Mouse (Mus musculus): ENCODE data around the gene Tspan15. TPM values are rescaled to one million over a fixed set of nuclear protein-coding genes. Genes with fewer than 3 reads are reported as not detected.

Tspan15 gene
- total RNA-seq, 2 experiments from 2014 or later = 7.9 to 9.0 TPM

DNA sequence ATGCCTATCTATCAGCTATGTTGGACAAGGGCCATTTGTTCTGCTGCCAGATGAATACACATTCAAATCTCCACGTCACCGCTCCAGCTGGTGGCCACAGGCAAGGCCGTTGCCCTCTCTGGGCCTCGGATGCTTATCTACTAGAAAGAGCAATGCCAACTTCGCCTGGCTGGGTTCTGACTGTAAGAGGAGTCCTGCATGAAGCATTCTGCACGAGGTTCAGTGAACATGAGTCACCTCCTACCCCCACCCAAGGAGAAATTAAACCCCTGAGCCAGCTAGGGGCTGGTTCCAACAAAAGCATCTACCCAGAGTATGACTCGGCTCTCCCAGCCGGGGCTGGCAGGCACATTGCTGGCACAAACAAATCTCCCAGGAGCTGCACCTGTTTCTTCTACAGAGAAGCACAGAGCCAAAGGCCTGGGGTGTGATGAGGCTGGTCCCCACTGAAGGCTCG is 38.3 kb downstream of the Tspan15 start:
- DNase-seq (ENCODE audit: low spot score in 2 of 2) = peak; percentile 52 to 61

DNA sequence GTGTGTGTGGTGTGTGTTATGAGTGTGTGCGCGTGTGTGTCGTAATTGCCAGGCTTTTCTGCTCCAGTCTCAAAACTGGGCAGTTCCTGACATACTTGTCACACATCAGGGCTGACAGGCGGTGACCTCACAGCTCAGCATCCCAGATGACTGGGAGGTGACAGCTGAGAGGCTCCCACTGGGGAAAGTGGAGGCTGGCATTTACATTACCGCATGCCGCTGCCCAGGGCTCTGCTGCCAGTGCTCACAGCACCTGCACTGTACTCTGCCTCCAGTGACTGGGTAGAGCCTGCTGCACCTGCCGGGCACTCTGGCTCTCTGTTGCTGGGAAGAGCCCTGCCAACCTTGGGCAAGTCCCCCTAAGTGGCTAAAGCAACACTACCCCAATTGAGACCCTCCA is 40.2 kb downstream of the Tspan15 start:
- no peak for DNase-seq (ENCODE audit: low spot score in 2 of 2)

GRCm38 (mm10) chr10:62189910-62190309 is 41.1 kb downstream of the Tspan15 start:
- DNase-seq (ENCODE audit: low spot score in 2 of 2) = no peak

- DNase-seq (ENCODE audit: low spot score in 2 of 2) = no peak
Measured at GRCm38 (mm10) chr10:62189303-62189702, 41.7 kb downstream of the Tspan15 start.

- peak; percentile 92 for DNase-seq (ENCODE audit: low spot score in 2 of 2)
Measured at GRCm38 (mm10) chr10:62186882-62187281, 44.2 kb downstream of the Tspan15 start.

GRCm38 (mm10) chr10:62183053-62183452 is 48.0 kb downstream of the Tspan15 start:
- DNase-seq (ENCODE audit: low spot score in 2 of 2) = peak; percentile 98 to 99

- no peak for DNase-seq (ENCODE audit: low spot score in 2 of 2)
Measured at GRCm38 (mm10) chr10:62182471-62183014, 48.5 kb downstream of the Tspan15 start.

GRCm38 (mm10) chr10:62181701-62182100 is 49.4 kb downstream of the Tspan15 start:
- DNase-seq (ENCODE audit: low spot score in 2 of 2) = no peak

DNA sequence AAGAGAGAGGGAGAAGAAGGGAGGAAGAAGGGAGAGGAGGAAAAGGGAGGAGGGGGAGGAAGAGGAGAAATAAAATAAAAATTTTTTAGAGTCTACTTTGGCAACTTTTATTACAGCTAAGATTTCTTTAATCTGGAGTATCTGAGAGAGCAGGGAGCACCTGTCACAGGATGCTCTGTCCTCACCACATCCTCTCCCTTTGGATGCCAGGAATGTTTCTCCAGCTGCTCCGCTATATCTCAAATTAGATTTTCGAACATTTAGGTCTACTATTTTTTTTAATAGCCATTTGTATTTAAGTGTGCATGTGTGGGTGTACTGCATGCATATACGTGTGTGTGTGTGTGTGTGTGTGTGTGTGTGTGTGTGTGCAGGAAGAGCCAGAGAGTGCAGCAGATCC is 51.1 kb downstream of the Tspan15 start:
- DNase-seq (ENCODE audit: low spot score in 2 of 2) = no peak

GRCm38 (mm10) chr10:62174533-62175313 is 56.3 kb downstream of the Tspan15 start:
- DNase-seq (ENCODE audit: low spot score in 2 of 2) = no peak

DNA sequence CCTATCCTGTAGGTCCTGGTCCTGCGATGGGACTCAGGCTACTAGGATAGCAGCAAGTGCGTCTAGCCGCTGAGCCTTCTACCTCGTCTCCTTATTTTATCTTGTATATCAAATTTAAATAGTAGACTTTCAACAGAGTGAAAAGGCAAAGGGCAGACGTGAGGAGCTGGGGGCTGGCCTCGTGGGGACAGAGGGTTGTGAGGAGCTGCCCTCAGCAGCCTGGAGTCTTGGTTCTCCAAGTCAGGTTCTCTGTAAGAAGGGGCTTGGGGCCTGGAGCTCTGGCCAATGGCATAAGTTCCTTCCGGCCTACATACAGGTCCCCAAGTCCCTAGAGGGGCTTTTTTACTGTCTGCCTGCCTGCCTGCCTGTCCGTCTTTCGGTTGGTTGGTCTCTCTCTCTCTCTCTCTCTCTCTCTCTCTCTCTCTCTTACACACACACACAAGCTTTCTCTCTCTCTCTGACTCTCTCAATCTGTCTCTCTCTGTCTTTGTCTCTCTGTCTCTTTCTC is 57.1 kb downstream of the Tspan15 start:
- no peak for DNase-seq (ENCODE audit: low spot score in 2 of 2)

DNA sequence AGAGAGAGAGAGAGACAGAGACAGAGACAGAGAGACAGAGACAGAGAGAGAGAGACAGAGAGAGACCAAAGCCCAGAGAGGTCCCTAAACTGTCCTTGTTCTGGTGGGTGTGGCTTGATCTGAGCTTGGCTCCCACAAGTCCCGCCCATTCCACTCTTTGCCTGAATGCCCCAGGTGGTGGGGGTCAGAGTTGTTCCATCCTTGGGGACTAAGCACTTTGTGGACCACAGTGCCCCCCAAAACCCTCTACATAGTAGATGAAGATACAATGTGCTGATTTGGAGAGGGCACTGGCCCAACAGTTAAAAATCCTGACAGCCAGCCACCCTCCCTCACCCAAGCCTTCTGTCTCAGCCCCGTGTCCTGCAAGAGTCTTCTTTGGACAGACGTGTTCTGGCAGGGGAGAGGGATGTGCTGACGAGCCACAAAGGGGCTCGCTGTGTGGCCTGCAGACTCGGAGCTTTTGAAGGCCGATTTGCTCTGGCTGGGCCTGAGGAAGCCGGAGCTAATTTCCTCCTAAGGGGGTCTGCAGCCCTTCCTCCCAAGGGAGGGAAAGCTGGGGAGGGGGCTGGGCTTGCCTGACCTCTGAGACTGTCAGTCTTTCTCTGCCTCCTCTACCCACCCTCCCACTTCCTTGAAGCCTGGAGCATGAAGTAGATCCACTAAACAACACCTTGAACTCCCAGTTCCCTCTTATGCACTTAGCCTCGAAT is 58.1 kb downstream of the Tspan15 start:
- no peak for DNase-seq (ENCODE audit: low spot score in 2 of 2)

GRCm38 (mm10) chr10:62162410-62162809 is 68.6 kb downstream of the Tspan15 start:
- DNase-seq (ENCODE audit: low spot score in 2 of 2) = no peak

DNA sequence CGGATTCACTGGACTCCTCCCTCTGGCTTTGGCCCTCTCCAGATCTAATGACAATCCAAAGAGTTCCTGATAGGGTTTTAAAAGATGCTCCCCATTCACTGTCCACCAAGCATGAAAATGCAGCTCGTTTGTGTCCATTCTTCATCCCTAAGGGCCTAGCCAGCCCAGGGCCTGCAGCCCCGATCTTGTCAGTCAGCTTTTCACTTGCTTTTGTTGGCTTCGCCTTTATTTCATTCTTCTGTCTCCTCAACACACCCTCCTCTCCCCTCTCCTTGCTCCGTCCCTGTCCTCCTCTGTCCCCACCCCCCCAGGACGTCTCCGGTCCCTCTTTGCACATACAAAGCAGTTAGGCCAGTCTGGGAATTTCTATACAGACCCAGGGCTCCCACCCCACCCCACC is 81.1 kb downstream of the Tspan15 start:
- no peak for DNase-seq (ENCODE audit: low spot score in 2 of 2)

GRCm38 (mm10) chr10:62147466-62148248 is 83.4 kb downstream of the Tspan15 start:
- DNase-seq (ENCODE audit: low spot score in 2 of 2) = no peak

DNA sequence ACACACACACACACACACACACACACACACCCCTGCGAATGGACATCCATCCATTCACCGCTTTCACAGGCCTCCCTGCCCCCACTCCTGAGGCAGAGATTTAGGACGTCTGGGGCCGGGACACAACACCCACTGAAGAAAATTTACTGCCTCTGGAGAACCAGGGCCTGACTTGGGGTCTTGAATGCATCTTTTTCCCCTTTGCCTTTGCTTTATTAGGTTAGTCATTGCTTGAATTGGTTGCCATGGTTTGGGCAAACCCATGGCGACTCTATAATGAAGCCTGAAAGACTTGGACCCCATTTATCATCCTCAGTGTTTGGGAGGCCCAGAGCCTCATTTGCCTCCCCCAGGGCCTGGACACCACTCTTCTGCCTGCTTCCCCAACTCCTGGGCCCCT is 85.1 kb downstream of the Tspan15 start:
- DNase-seq (ENCODE audit: low spot score in 2 of 2) = no peak

DNA sequence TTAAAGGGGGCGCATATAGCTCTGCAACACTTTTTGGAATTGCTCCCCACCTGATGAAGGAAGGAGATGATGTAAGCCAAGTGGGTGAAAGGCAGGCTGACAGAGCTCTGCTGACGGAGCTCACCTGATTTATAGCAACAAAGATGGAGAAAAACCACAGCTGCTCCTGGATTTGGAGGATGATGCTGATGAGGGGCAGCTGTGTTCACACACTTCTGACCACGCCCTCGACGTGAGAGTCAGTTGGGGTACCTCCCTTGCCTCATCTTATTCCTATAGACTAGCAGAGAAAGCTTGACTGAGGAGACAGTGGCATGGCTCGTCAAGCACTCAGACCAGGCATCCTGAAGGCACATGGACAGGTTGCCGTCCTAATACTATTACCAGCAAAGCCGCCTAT is 87.2 kb downstream of the Tspan15 start, which contains the start of gene Fam241b:
Fam241b (minus strand) TSS at position 101 of the 400 bp plus-strand sequence.
- DNase-seq (ENCODE audit: low spot score in 2 of 2) = no peak

DNA sequence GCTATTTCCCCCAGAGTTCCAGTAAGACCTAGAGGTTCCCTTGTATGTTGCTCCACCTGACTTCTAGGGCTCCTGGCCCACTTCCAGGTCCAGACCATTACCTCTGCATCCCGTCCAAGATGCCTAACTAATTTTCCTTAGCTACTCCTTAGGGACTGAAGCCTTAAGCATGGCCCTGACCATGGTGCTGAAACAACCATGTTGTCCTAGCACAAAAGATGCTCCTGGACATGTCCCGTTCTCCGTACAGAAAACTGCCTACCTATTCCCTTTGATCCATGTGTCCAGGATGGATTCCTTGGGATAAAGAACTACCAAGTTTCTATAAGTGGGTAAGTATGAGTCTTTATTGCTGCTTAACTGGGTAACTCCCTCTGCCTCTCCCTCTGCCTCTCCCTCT is 93.0 kb downstream of the Tspan15 start:
- no peak for DNase-seq (ENCODE audit: low spot score in 2 of 2)

DNA sequence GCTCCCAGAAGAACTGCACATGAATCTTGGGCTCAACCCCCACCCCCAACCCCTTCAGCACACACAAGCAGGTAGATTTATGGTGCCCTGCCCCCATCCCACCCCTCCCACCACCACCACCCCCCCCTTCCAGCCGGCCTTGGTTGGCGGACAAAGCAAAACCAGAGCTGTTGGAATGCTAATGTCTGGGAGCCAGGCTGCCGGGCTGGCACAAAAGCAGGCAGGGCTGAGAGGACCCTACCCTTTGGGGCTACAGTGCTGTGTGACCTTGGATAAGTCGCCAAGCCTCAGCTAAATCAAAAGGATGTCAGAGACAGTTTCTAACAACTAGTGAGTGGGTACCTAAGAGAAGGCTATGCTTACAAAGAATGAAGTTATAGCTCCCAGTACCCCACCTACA is 93.9 kb downstream of the Tspan15 start:
- DNase-seq (ENCODE audit: low spot score in 2 of 2) = no peak

GRCm38 (mm10) chr10:62135696-62136470 is 95.2 kb downstream of the Tspan15 start:
- no peak for DNase-seq (ENCODE audit: low spot score in 2 of 2)

All from layer of hippocampus, postnatal 10 days (tissue).